Mouse (Mus musculus) lung, postnatal 0 days (tissue): Measurements from ENCODE around the gene Gm10491. TPM values are rescaled to one million over a fixed set of nuclear protein-coding genes. Genes with fewer than 3 reads are reported as not detected.

ENCODE experiments used
- ATAC-seq: fragments of 200-750 bp; cut with Nextera tagmentation; 2 replicates; pipeline ENCODE4 v1.8.0; 2017; ENCODE audit warnings: moderate library complexity
- DNase-seq: peaks from one replicate; pipeline ENCODE4 v3.0.0-alpha.2; 2016; ENCODE audit warnings: low spot score
- H3K27ac ChIP-seq: fragments of 300-500 bp; sonication (generic); 2 replicates; pipeline ENCODE4 v1.5.1; 2014; ENCODE audit warnings: antibody characterized with exemption, mild to moderate bottlenecking, low read length, mixed read lengths
- H3K27me3 ChIP-seq: fragments of 300-500 bp; sonication (generic); replicated peaks from 2 replicates; pipeline ENCODE4 v1.6.1; 2014; ENCODE audit warnings: low read length, mixed read lengths; ENCODE audit not compliant: insufficient read depth
- H3K36me3 ChIP-seq: fragments of 300-500 bp; sonication (generic); 2 replicates; pipeline ENCODE4 v1.6.1; 2014; ENCODE audit warnings: low read length, mixed read lengths; ENCODE audit not compliant: insufficient read depth
- H3K4me1 ChIP-seq: fragments of 300-500 bp; sonication (generic); 2 replicates; pipeline ENCODE4 v1.6.1; 2014; ENCODE audit warnings: antibody characterized with exemption, low read depth, low read length, mixed read lengths; ENCODE audit not compliant: insufficient read depth
- H3K4me2 ChIP-seq: fragments of 300-500 bp; sonication (generic); replicated peaks from 2 replicates; pipeline ENCODE4 v1.6.1; 2014; ENCODE audit warnings: low read depth, mild to moderate bottlenecking, low read length, moderate library complexity, mixed read lengths
- H3K4me3 ChIP-seq: fragments of 300-500 bp; sonication (generic); 2 replicates; pipeline ENCODE4 v1.5.1; 2014; ENCODE audit warnings: low read depth, low read length
- H3K9ac ChIP-seq: fragments of 300-500 bp; sonication (generic); replicated peaks from 2 replicates; pipeline ENCODE4 v1.6.1; 2014; ENCODE audit warnings: low read depth, mild to moderate bottlenecking
- H3K9me3 ChIP-seq: fragments of 300-500 bp; sonication (generic); 2 replicates; pipeline ENCODE4 v1.6.1; 2016; ENCODE audit warnings: low read length, mixed read lengths
- CTCF ChIP-seq: IDR thresholded peaks from 2 replicates; pipeline ENCODE4 v1.5.1; 2016; ENCODE audit warnings: antibody characterized with exemption, mild to moderate bottlenecking
- EP300 ChIP-seq: IDR thresholded peaks from 2 replicates; pipeline ENCODE4 v1.6.1; 2016; ENCODE audit warnings: antibody characterized with exemption, mild to moderate bottlenecking, control low read depth
- WGBS: fragments of 180-500 bp; shearing (Covaris S2); extraction: QIAGEN DNeasy Blood & Tissue Kit; methylation state at CpG from one replicate; pipeline ENCODE4 v1.1.7; 2014; 5-methylcytosine and 5-hydroxymethylcytosine counted together
- polyA plus RNA-seq: library from polyadenylated mRNA; unstranded; fragments of >200 nt; fragmentation: Nextera tagmentation; extraction: Ambion mirVana; gene quantifications from 2 replicates; pipeline ENCODE4 v1.2.1, GENCODE M21; 2015

Gm10491 gene
- not detected in 2 replicates for polyA plus RNA-seq

- no peaks in the 10 kb centered on the region for H3K9me3 ChIP-seq
- H3K4me2 ChIP-seq: no peak within 1 kb of the TSS
- no peak within 1 kb of the TSS for H3K4me3 ChIP-seq
- H3K27me3 ChIP-seq: no peaks in the 10 kb centered on the region
- H3K4me1 ChIP-seq: no peaks in the 10 kb centered on the region
- H3K9ac ChIP-seq: no peak within 1 kb of the TSS
- H3K36me3 ChIP-seq: no peaks in the 10 kb centered on the region
- H3K27ac ChIP-seq: no peak within 1 kb of the TSS
- ATAC-seq: no peak
- DNase-seq: no peak
- 89% methylated on average over 5 of the region's 5 CpGs for WGBS
- no peak for TF ChIP-seq CTCF
- TF ChIP-seq EP300: no peak
Observed at GRCm38 (mm10) chrX:7907735-7908134, at the start of gene Gm10491. Gm10491 (minus strand) TSS chrX:7907835.

- H3K4me2 ChIP-seq: no peak overlapping the region
- no peaks in the 10 kb centered on the region for H3K36me3 ChIP-seq
- H3K27me3 ChIP-seq: no peaks in the 10 kb centered on the region
- H3K9me3 ChIP-seq: no peaks in the 10 kb centered on the region
- no peaks in the 10 kb centered on the region for H3K4me1 ChIP-seq
- TF ChIP-seq CTCF (no peak), EP300 (no peak)
- no peak overlapping the region for H3K9ac ChIP-seq
- ATAC-seq: no peak
- DNase-seq: no peak
- no peak overlapping the region for H3K4me3 ChIP-seq
- H3K27ac ChIP-seq: no peak overlapping the region
- 86% methylated on average over 7 of the region's 7 CpGs for WGBS
Observed at GRCm38 (mm10) chrX:7950091-7950490, 42.5 kb upstream of the Gm10491 start.

GRCm38 (mm10) chrX:7947900-7948492 lies 40.4 kb upstream of the Gm10491 start:
- peak overlapping the region; percentile 51 for H3K4me2 ChIP-seq
- H3K36me3 ChIP-seq: no peaks in the 10 kb centered on the region
- TF ChIP-seq CTCF (no peak), EP300 (no peak)
- no peaks in the 10 kb centered on the region for H3K4me1 ChIP-seq
- peak overlapping the region; percentile 36 for H3K4me3 ChIP-seq
- ATAC-seq (peak; percentile 99), DNase-seq (peak; percentile 96)
- H3K9ac ChIP-seq: 0 out of 2 replicates have a peak overlapping the region, but pooled peaks have one; percentile 44
- 16% methylated on average over 34 of the region's 38 CpGs for WGBS
- H3K27ac ChIP-seq: no peak overlapping the region
- H3K9me3 ChIP-seq: no peaks in the 10 kb centered on the region
- H3K27me3 ChIP-seq: no peaks in the 10 kb centered on the region

GRCm38 (mm10) chrX:7947108-7947899 lies 39.7 kb upstream of the Gm10491 start, which contains the start of gene Hdac6:
Hdac6 (minus strand) TSS chrX:7947889.
- peak within 1 kb of the TSS; percentile 51 for H3K4me2 ChIP-seq
- peak within 1 kb of the TSS; percentile 36 for H3K4me3 ChIP-seq
- no peaks in the 10 kb centered on the region for H3K36me3 ChIP-seq
- H3K9ac ChIP-seq: peak within 1 kb of the TSS; percentile 44; the same call in 1 of the 2 replicates
- H3K4me1 ChIP-seq: no peaks in the 10 kb centered on the region
- 13% methylated on average over 34 of the region's 37 CpGs for WGBS
- DNase-seq (no peak), ATAC-seq (no peak; the same call in none of the 2 replicates)
- H3K9me3 ChIP-seq: no peaks in the 10 kb centered on the region
- no peak within 1 kb of the TSS for H3K27ac ChIP-seq
- TF ChIP-seq EP300: no peak
- no peak for TF ChIP-seq CTCF
- no peaks in the 10 kb centered on the region for H3K27me3 ChIP-seq

- Histone ChIP-seq H3K4me3 (no peak overlapping the region), H3K27ac (no peak overlapping the region), H3K9ac (no peak overlapping the region), H3K27me3 (no peaks in the 10 kb centered on the region), H3K9me3 (no peaks in the 10 kb centered on the region), H3K4me2 (no peak overlapping the region), H3K4me1 (no peaks in the 10 kb centered on the region), H3K36me3 (no peaks in the 10 kb centered on the region)
- WGBS: 66% methylated on average over 8 of the region's 8 CpGs
- ATAC-seq: no peak
- no peak for DNase-seq
- TF ChIP-seq EP300 (no peak), CTCF (no peak)
Observed at GRCm38 (mm10) chrX:7945618-7946017, 38.0 kb upstream of the Gm10491 start.

GRCm38 (mm10) chrX:7937667-7938066 lies 30.0 kb upstream of the Gm10491 start:
- 89% methylated on average over 6 of the region's 6 CpGs for WGBS
- DNase-seq (no peak), ATAC-seq (no peak)
- Histone ChIP-seq H3K4me1 (no peaks in the 10 kb centered on the region), H3K9me3 (no peaks in the 10 kb centered on the region), H3K27ac (no peak overlapping the region), H3K4me2 (no peak overlapping the region), H3K36me3 (no peaks in the 10 kb centered on the region), H3K27me3 (no peaks in the 10 kb centered on the region), H3K4me3 (no peak overlapping the region), H3K9ac (no peak overlapping the region)
- TF ChIP-seq EP300 (no peak), CTCF (no peak)
